Mouse (Mus musculus) hindbrain, postnatal 0 days (tissue): ENCODE results near the gene Osbpl2. TPM values are rescaled to one million over a fixed set of nuclear protein-coding genes. Genes with fewer than 3 reads are reported as not detected.

Experiments used
- ATAC-seq: fragments of 200-750 bp; cut with Nextera tagmentation; 2 replicates; pipeline ENCODE4 v1.8.0; 2017; ENCODE audit warnings: mild to moderate bottlenecking, moderate TSS enrichment, moderate library complexity
- DNase-seq: peaks from one replicate; pipeline ENCODE4 v3.0.0-alpha.2; 2015; ENCODE audit warnings: low spot score
- H3K27ac ChIP-seq: fragments of 300-500 bp; sonication (generic); 2 replicates; pipeline ENCODE4 v1.5.1; 2014; ENCODE audit warnings: mild to moderate bottlenecking
- H3K27me3 ChIP-seq: fragments of 300-500 bp; sonication (generic); 2 replicates; pipeline ENCODE4 v1.6.1; 2014; ENCODE audit warnings: low read length, mixed read lengths; ENCODE audit not compliant: insufficient read depth
- H3K36me3 ChIP-seq: fragments of 300-500 bp; sonication (generic); 2 replicates; pipeline ENCODE4 v1.6.1; 2014; ENCODE audit warnings: low read length, mixed read lengths; ENCODE audit not compliant: insufficient read depth
- H3K4me1 ChIP-seq: fragments of 300-500 bp; sonication (generic); 2 replicates; pipeline ENCODE4 v1.6.1; 2014; ENCODE audit warnings: antibody characterized with exemption, low read length, mixed read lengths; ENCODE audit not compliant: insufficient read depth
- H3K4me2 ChIP-seq: fragments of 300-500 bp; sonication (generic); 2 replicates; pipeline ENCODE4 v1.6.1; 2014; ENCODE audit warnings: low read depth, mild to moderate bottlenecking, low read length, moderate library complexity, mixed read lengths
- H3K4me3 ChIP-seq: fragments of 300-500 bp; sonication (generic); 2 replicates; pipeline ENCODE4 v1.5.1; 2014; ENCODE audit warnings: low read length
- H3K9ac ChIP-seq: fragments of 300-500 bp; sonication (generic); replicated peaks from 2 replicates; pipeline ENCODE4 v1.6.1; 2014; ENCODE audit warnings: mild to moderate bottlenecking, low read length, moderate library complexity, mixed read lengths
- H3K9me3 ChIP-seq: fragments of 300-500 bp; sonication (generic); 2 replicates; pipeline ENCODE4 v1.6.1; 2016; ENCODE audit warnings: low read length, mixed read lengths
- CTCF ChIP-seq: IDR thresholded peaks from 2 replicates; pipeline ENCODE4 v1.5.1; 2016; ENCODE audit warnings: antibody characterized with exemption, control low read depth, low read depth
- WGBS: fragments of 180-500 bp; shearing (Covaris S2); extraction: QIAGEN DNeasy Blood & Tissue Kit; methylation state at CpG from one replicate; pipeline ENCODE4 v1.1.7; 2014; 5-methylcytosine and 5-hydroxymethylcytosine counted together
- polyA plus RNA-seq: library from polyadenylated mRNA; unstranded; fragments of >200 nt; fragmentation: Nextera tagmentation; extraction: Ambion mirVana; gene quantifications from 2 replicates; pipeline ENCODE4 v1.2.1, GENCODE M21; 2015
- total RNA-seq: library from RNA; depleted of rRNA; stranded (reverse); fragments of >200 nt; gene quantifications from 2 replicates; pipeline ENCODE4 v1.2.3, GENCODE M21; 2014

Osbpl2 gene
- total and polyA plus RNA-seq, 2 experiments from 2014 or later, result 39.2 to 57.9 TPM

GRCm38 (mm10) chr2:180104659-180105377 lies 14.3 kb upstream of the Osbpl2 start:
- Histone ChIP-seq H3K4me3 (peak overlapping the region; percentile 57), H3K27me3 (peaks cover 6% of the 10 kb centered on the region; the same call in 1 of the 2 replicates), H3K9me3 (no peaks in the 10 kb centered on the region), H3K27ac (no peak overlapping the region), H3K4me1 (peaks cover 7% of the 10 kb centered on the region; the same call in 1 of the 2 replicates), H3K4me2 (peak overlapping the region; percentile 94), H3K36me3 (no peaks in the 10 kb centered on the region), H3K9ac (peak overlapping the region; percentile 48)
- no peak for TF ChIP-seq CTCF
- WGBS, result 10% methylated on average over 24 of the region's 24 CpGs
- ATAC-seq, result no peak
- DNase-seq, result no peak

- 26% methylated on average over 8 of the region's 8 CpGs for WGBS
- peaks cover 6% of the 10 kb centered on the region; the same call in 1 of the 2 replicates for H3K27me3 ChIP-seq
- H3K4me3 ChIP-seq, result no peak overlapping the region
- H3K9me3 ChIP-seq, result no peaks in the 10 kb centered on the region
- H3K36me3 ChIP-seq, result no peaks in the 10 kb centered on the region
- H3K9ac ChIP-seq, result no peak overlapping the region
- DNase-seq (no peak), ATAC-seq (no peak)
- peaks cover 7% of the 10 kb centered on the region; the same call in 1 of the 2 replicates for H3K4me1 ChIP-seq
- no peak for TF ChIP-seq CTCF
- no peak overlapping the region for H3K4me2 ChIP-seq
- H3K27ac ChIP-seq, result no peak overlapping the region
These were observed 13.5 kb upstream of the Osbpl2 start for GRCm38 (mm10) chr2:180105441-180106190.

- H3K27me3 ChIP-seq, result peaks cover 6% of the 10 kb centered on the region; the same call in 1 of the 2 replicates
- peak; percentile 36 for TF ChIP-seq CTCF
- H3K9me3 ChIP-seq, result no peaks in the 10 kb centered on the region
- 69% methylated on average over 4 of the region's 4 CpGs for WGBS
- no peak for ATAC-seq
- no peak for DNase-seq
- no peak overlapping the region for H3K4me2 ChIP-seq
- H3K36me3 ChIP-seq, result no peaks in the 10 kb centered on the region
- H3K27ac ChIP-seq, result no peak overlapping the region
- H3K9ac ChIP-seq, result no peak overlapping the region
- H3K4me1 ChIP-seq, result peaks cover 7% of the 10 kb centered on the region; the same call in 1 of the 2 replicates
- H3K4me3 ChIP-seq, result no peak overlapping the region
These were observed 12.0 kb upstream of the Osbpl2 start for GRCm38 (mm10) chr2:180107081-180107480.

GRCm38 (mm10) chr2:180108285-180108684 lies 10.8 kb upstream of the Osbpl2 start:
- 60% methylated on average over 6 of the region's 6 CpGs for WGBS
- Histone ChIP-seq H3K4me3 (no peak overlapping the region), H3K4me2 (no peak overlapping the region), H3K9ac (no peak overlapping the region), H3K9me3 (no peaks in the 10 kb centered on the region), H3K36me3 (no peaks in the 10 kb centered on the region), H3K27me3 (peaks cover 6% of the 10 kb centered on the region; the same call in 1 of the 2 replicates), H3K27ac (no peak overlapping the region), H3K4me1 (peaks cover 3% of the 10 kb centered on the region; the same call in 1 of the 2 replicates)
- no peak for DNase-seq
- no peak for ATAC-seq
- TF ChIP-seq CTCF, result no peak

GRCm38 (mm10) chr2:180113909-180114890 lies 4.9 kb upstream of the Osbpl2 start:
- no peaks in the 10 kb centered on the region for H3K9me3 ChIP-seq
- no peaks in the 10 kb centered on the region for H3K36me3 ChIP-seq
- H3K4me3 ChIP-seq, result no peak overlapping the region
- H3K9ac ChIP-seq, result no peak overlapping the region
- H3K4me2 ChIP-seq, result no peak overlapping the region
- H3K27me3 ChIP-seq, result no peaks in the 10 kb centered on the region
- TF ChIP-seq CTCF, result peak; percentile 53
- WGBS, result 38% methylated on average over 17 of the region's 17 CpGs
- no peak for ATAC-seq
- peaks cover 28% of the 10 kb centered on the region for H3K4me1 ChIP-seq
- DNase-seq, result peak; percentile 83
- H3K27ac ChIP-seq, result peak overlapping the region; percentile 32; the same call in 1 of the 2 replicates

- H3K4me1 ChIP-seq, result peaks cover 35% of the 10 kb centered on the region
- DNase-seq, result peak; percentile 47
These were observed 3.8 kb upstream of the Osbpl2 start for GRCm38 (mm10) chr2:180115279-180115678.

More at GRCm38 (mm10) chr2:180115279-180115678, 3.8 kb upstream of the Osbpl2 start:
- Histone ChIP-seq H3K9me3 (no peaks in the 10 kb centered on the region), H3K4me2 (no peak overlapping the region), H3K9ac (no peak overlapping the region), H3K27ac (0 out of 2 replicates have a peak overlapping the region, but pooled peaks have one; percentile 32), H3K36me3 (no peaks in the 10 kb centered on the region), H3K27me3 (no peaks in the 10 kb centered on the region), H3K4me3 (no peak overlapping the region)
- no peak for ATAC-seq
- TF ChIP-seq CTCF, result no peak
- WGBS, result 19% methylated on average over 6 of the region's 6 CpGs
